In the genomic region with DNA sequence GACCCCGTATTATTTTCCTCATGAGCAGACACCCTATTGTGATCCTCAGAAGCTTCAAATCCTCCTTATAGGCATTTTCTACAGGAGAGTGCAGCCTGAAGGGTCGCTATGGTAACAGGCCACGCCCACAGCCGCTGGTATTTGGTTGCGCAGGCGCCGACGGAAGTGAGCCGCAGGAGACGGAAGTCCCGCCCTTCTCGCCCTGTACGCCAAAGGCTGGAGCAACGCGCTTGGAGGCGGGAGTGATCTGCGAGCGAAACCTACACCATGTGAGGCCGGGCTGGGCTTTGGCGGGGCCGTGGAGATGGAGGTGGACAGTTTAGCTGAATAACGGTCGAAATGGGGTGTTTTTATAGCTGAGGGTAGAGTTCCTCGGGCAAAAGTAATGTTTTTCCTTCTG, we compare ENCODE assay signal across 8 mouse cellular contexts. TPM values are rescaled to one million over a fixed set of nuclear protein-coding genes. Genes with fewer than 3 reads are reported as not detected.
DNase-seq lines count a peak whose midpoint lies in the region; ATAC-seq lines count a peak whose summit lies in the region.

Gene Snrpd2, plus strand, starts transcription at position 97 of the 400 bp plus-strand sequence.

- peaks cover 49% of the 10 kb centered on the region for H3K36me3 ChIP-seq in forebrain, embryonic 10.5 days (replicated peaks)
- H3K36me3 ChIP-seq in heart, embryonic 15.5 days, result peaks cover 29% of the 10 kb centered on the region
- peaks cover 28% of the 10 kb centered on the region for H3K36me3 ChIP-seq in liver, embryonic 15.5 days (replicated peaks)
- H3K36me3 ChIP-seq in neural tube, embryonic 12.5 days, result peaks cover 41% of the 10 kb centered on the region

- H3K4me2 ChIP-seq in heart, embryonic 15.5 days, result peak within 1 kb of the TSS; percentile 90
- H3K4me2 ChIP-seq in liver, embryonic 15.5 days, result peak within 1 kb of the TSS; percentile 97
- H3K4me2 ChIP-seq in neural tube, embryonic 12.5 days (replicated peaks), result peak within 1 kb of the TSS; percentile 80

- H3K9me3 ChIP-seq in forebrain, embryonic 10.5 days, result no peaks in the 10 kb centered on the region
- H3K9me3 ChIP-seq in heart, embryonic 15.5 days (replicated peaks), result no peaks in the 10 kb centered on the region
- no peaks in the 10 kb centered on the region for H3K9me3 ChIP-seq in liver, embryonic 15.5 days (replicated peaks)
- no peaks in the 10 kb centered on the region for H3K9me3 ChIP-seq in neural tube, embryonic 12.5 days

- H3K4me3 ChIP-seq in forebrain, embryonic 10.5 days, result peak within 1 kb of the TSS; percentile 89
- peak within 1 kb of the TSS; percentile 68 for H3K4me3 ChIP-seq in heart, embryonic 15.5 days
- peak within 1 kb of the TSS; percentile 64 for H3K4me3 ChIP-seq in liver, embryonic 15.5 days (replicated peaks)
- peak within 1 kb of the TSS; percentile 59 for H3K4me3 ChIP-seq in neural tube, embryonic 12.5 days

- no peaks in the 10 kb centered on the region for H3K27me3 ChIP-seq in forebrain, embryonic 10.5 days (ENCODE audit: poor library complexity, severe bottlenecking)
- no peaks in the 10 kb centered on the region for H3K27me3 ChIP-seq in heart, embryonic 15.5 days
- H3K27me3 ChIP-seq in liver, embryonic 15.5 days, result 0 out of 2 replicates have a peak, but pooled peaks cover 9% of the 10 kb centered on the region
- no peaks in the 10 kb centered on the region for H3K27me3 ChIP-seq in neural tube, embryonic 12.5 days (replicated peaks)

- H3K4me1 ChIP-seq in forebrain, embryonic 10.5 days, result peaks cover 30% of the 10 kb centered on the region
- peaks cover 19% of the 10 kb centered on the region for H3K4me1 ChIP-seq in heart, embryonic 15.5 days (replicated peaks)
- H3K4me1 ChIP-seq in liver, embryonic 15.5 days (replicated peaks), result peaks cover 30% of the 10 kb centered on the region
- peaks cover 22% of the 10 kb centered on the region for H3K4me1 ChIP-seq in neural tube, embryonic 12.5 days

- peak within 1 kb of the TSS; percentile 74 for H3K9ac ChIP-seq in heart, embryonic 15.5 days
- H3K9ac ChIP-seq in liver, embryonic 15.5 days, result peak within 1 kb of the TSS; percentile 76
- peak within 1 kb of the TSS; percentile 62 for H3K9ac ChIP-seq in neural tube, embryonic 12.5 days

- peak within 1 kb of the TSS; percentile 86 for H3K27ac ChIP-seq in forebrain, embryonic 10.5 days
- peak within 1 kb of the TSS; percentile 78 for H3K27ac ChIP-seq in heart, embryonic 15.5 days
- peak within 1 kb of the TSS; percentile 87 for H3K27ac ChIP-seq in liver, embryonic 15.5 days (replicated peaks)
- H3K27ac ChIP-seq in neural tube, embryonic 12.5 days, result peak within 1 kb of the TSS; percentile 42; the same call in 1 of the 2 replicates

- peak; percentile 90 for ATAC-seq in heart, embryonic 15.5 days (replicated peaks; ENCODE audit: insufficient number of reproducible peaks, insufficient read depth, low FRiP score, low read depth)
- ATAC-seq in liver, embryonic 15.5 days (ENCODE audit: insufficient read depth), result peak; percentile 86
- peak; percentile 94 for ATAC-seq in neural tube, embryonic 12.5 days (ENCODE audit: low FRiP score, low read depth)

- WGBS in forebrain, embryonic 10.5 days, result under 1% methylated on average over 24 of the region's 24 CpGs
- WGBS in heart, embryonic 15.5 days, result under 1% methylated on average over 24 of the region's 24 CpGs
- WGBS in liver, embryonic 15.5 days (ENCODE audit: insufficient replicate concordance), result under 1% methylated on average over 24 of the region's 24 CpGs
- under 1% methylated on average over 24 of the region's 24 CpGs for WGBS in neural tube, embryonic 12.5 days

- DNase-seq in CD8-positive naive resting alpha-beta T cell, adult 2 months (ENCODE audit: low read depth in 2 of 2, low spot score in 2 of 2), result peak; percentile 91 to 92
- peak; percentile 87 for DNase-seq in c-Kit-positive CD71-negative TER-119-negative erythroid progenitor cells, embryonic 14.5 days (ENCODE audit: low read depth)
- peak; percentile 99 for DNase-seq in forebrain, embryonic 10.5 days (ENCODE audit: extremely low spot score, low spot score)
- DNase-seq in kidney, postnatal 36 days, result peak; percentile 98 to 100
- peak; percentile 91 for DNase-seq in telencephalon, adult 2 months (ENCODE audit: low read depth, low spot score)

RNA-seq across cellular contexts. Expression of gene Snrpd2, which starts in this region (rescaled TPM):
- 183 and 193 TPM in 2 replicates for polyA plus RNA-seq in forebrain, embryonic 10.5 days (2016; fragmentation: Nextera tagmentation; extraction: Ambion mirVana)
- polyA plus RNA-seq in heart, embryonic 15.5 days (2015; fragmentation: Nextera tagmentation; extraction: Ambion mirVana), result 93.2 and 96.6 TPM in 2 replicates
- polyA plus RNA-seq in liver, embryonic 15.5 days (2015; fragmentation: Nextera tagmentation; extraction: Ambion mirVana), result 52.8 and 55.6 TPM in 2 replicates
- polyA plus RNA-seq in neural tube, embryonic 12.5 days (2016; fragmentation: Nextera tagmentation; extraction: Ambion mirVana), result 124 and 133 TPM in 2 replicates

Comparison
In these comparisons a context has a peak if more than half of its experiments do, and no peak if none do; other contexts are left out.
1. Peak in every context shown above with its lines: DNase-seq, ATAC-seq, H3K4me3 ChIP-seq and H3K27ac ChIP-seq.